Mouse (Mus musculus) right cerebral cortex, postnatal 10 days (tissue): ENCODE measurements around the gene Cntnap4.
"Not testable (repeated sequence)": the region's sequence is repeated elsewhere in the genome, so short reads cannot be mapped to it uniquely, and the experiment has no call there.

ENCODE experiments used
- DNase-seq, 2 experiments: peaks; one replicate each; pipeline ENCODE4 v3.0.0; 2021; ENCODE audit warnings: low spot score in 2 of 2

The Cntnap4 gene

GRCm38 (mm10) chr8:112724918-112725317 is 155.1 kb downstream of the Cntnap4 start:
- no peak for DNase-seq

GRCm38 (mm10) chr8:112730583-112731432 is 161.0 kb downstream of the Cntnap4 start:
- DNase-seq: no peak

- DNase-seq: peak in 1 of 2 experiments; percentile 32
These were observed 165.7 kb downstream of the Cntnap4 start for GRCm38 (mm10) chr8:112735575-112735974.

- DNase-seq: no peak
These were observed 173.5 kb downstream of the Cntnap4 start for GRCm38 (mm10) chr8:112743331-112743730.

GRCm38 (mm10) chr8:112747296-112747695 is 177.5 kb downstream of the Cntnap4 start:
- no peak for DNase-seq

- no peak for DNase-seq
These were observed 185.3 kb downstream of the Cntnap4 start for GRCm38 (mm10) chr8:112755171-112755570.

GRCm38 (mm10) chr8:112803058-112803457 is 233.2 kb downstream of the Cntnap4 start:
- peak in 1 of 2 experiments; percentile 21 for DNase-seq

- DNase-seq: peak; percentile 39 to 63
These were observed 239.5 kb downstream of the Cntnap4 start for GRCm38 (mm10) chr8:112809382-112809781.

- DNase-seq: no peak
These were observed 271.2 kb downstream of the Cntnap4 start for GRCm38 (mm10) chr8:112841057-112841456.

GRCm38 (mm10) chr8:112849541-112849940 is 279.7 kb downstream of the Cntnap4 start:
- DNase-seq: not testable (repeated sequence)

- DNase-seq: peak; percentile 90 to 92
These were observed 336.7 kb downstream of the Cntnap4 start for GRCm38 (mm10) chr8:112906458-112907112.

GRCm38 (mm10) chr8:112909527-112909926 is 339.7 kb downstream of the Cntnap4 start:
- DNase-seq: peak; percentile 47 to 61

GRCm38 (mm10) chr8:112911422-112911821 is 341.6 kb downstream of the Cntnap4 start:
- DNase-seq: no peak

- no peak for DNase-seq
These were observed 352.3 kb downstream of the Cntnap4 start for GRCm38 (mm10) chr8:112922151-112922550.

GRCm38 (mm10) chr8:112922789-112923188 is 352.9 kb downstream of the Cntnap4 start:
- DNase-seq: no peak
